Mouse (Mus musculus): ENCODE measurements around the gene Slc16a8. TPM values are rescaled to one million over a fixed set of nuclear protein-coding genes. Genes with fewer than 3 reads are reported as not detected.

Gene Slc16a8
- polyA plus RNA-seq, 2 experiments: not detected

- Histone ChIP-seq H3K27me3 (ENCODE audit: control insufficient read depth, insufficient read depth, low read length) (no peaks in the 10 kb centered on the region), H3K4me3 (ENCODE audit: insufficient read depth in 1 of 2, low read depth in 2 of 2, low read length in 2 of 2) (peak within 1 kb of the TSS in 1 of 2 experiments; percentile 21; a peak in 1 of 4 replicates), H3K27ac (no peak within 1 kb of the TSS), H3K9ac (replicated peaks) (no peak within 1 kb of the TSS), H3K36me3 (replicated peaks; ENCODE audit: control insufficient read depth, insufficient read depth, low read depth) (no peaks in the 10 kb centered on the region), H3K9me3 (ENCODE audit: control insufficient read depth, low read length) (no peaks in the 10 kb centered on the region), H3K4me2 (ENCODE audit: low read depth) (peak within 1 kb of the TSS; percentile 39), H3K4me1 (replicated peaks; ENCODE audit: control insufficient read depth in 2 of 2, insufficient read depth in 2 of 2, low read length in 1 of 2) (peaks cover 15 to 17% of the 10 kb centered on the region in 2 experiments)
- no peak for ATAC-seq (ENCODE audit: insufficient read depth)
- DNase-seq (ENCODE audit: low read depth in 3 of 3, low spot score in 3 of 3): no peak
- TF ChIP-seq EP300 (IDR thresholded peaks at IDR 0.05; ENCODE audit: low read depth) (no peak), CTCF (IDR thresholded peaks at IDR 0.05; ENCODE audit: low read depth) (no peak)
- 49% methylated on average over 10 of the region's 10 CpGs for WGBS (ENCODE audit: insufficient replicate concordance)
Measured at GRCm38 (mm10) chr15:79285399-79285798, 30.8 kb upstream of the Slc16a8 start, which contains the start of gene Baiap2l2. Gene Baiap2l2, minus strand, starts transcription at chr15:79285537.

DNA sequence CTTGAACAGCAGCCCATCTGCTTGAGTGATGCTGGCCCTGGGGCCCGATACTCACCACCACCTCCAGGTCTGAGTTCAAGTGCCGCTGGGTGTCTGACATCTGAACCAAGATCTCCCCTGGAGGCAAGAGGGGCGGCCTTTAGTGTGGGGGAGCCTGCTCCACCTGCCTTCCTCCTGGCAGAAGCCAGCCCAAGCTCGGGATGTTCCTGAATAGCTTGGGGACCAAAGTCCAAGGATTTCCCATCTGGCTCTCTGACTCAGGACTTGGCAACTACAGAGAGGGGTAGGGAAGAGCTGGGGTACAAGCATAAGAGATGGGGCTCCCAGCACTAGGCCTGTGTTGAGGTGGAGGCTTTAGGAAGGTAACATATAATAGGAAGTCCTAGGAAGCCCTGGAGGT lies 28.8 kb upstream of the Slc16a8 start:
- TF ChIP-seq EP300 (IDR thresholded peaks at IDR 0.05; ENCODE audit: low read depth) (no peak), CTCF (IDR thresholded peaks at IDR 0.05; ENCODE audit: low read depth) (no peak)

DNA sequence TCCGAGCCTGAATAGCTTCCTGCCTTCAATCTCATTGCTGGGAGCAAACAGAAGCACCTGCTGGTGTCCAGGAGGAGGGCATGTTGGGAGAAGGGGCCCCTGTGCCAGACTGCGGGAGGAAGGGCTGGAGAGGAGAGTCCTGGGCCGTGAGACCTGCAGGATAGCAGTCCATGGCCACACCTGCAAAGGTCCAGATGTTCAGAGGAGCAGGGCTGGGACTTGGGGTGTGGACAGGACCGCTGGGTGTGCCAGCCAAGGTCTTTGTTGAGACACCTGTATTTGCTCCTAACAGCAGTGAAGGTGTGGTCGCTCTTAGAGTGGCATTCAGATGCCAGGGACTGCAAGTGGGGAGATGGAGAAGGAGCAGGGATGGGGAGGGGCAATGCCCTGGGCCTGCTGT lies 27.9 kb upstream of the Slc16a8 start:
- no peak overlapping the region for H3K27ac ChIP-seq
- no peak overlapping the region for H3K4me2 ChIP-seq (ENCODE audit: low read depth)
- no peak overlapping the region for H3K4me3 ChIP-seq (ENCODE audit: insufficient read depth in 1 of 2, low read depth in 2 of 2, low read length in 2 of 2)
- no peaks in the 10 kb centered on the region for H3K9me3 ChIP-seq (ENCODE audit: control insufficient read depth, low read length)
- H3K27me3 ChIP-seq (ENCODE audit: control insufficient read depth, insufficient read depth, low read length): no peaks in the 10 kb centered on the region
- DNase-seq (ENCODE audit: low read depth in 3 of 3, low spot score in 3 of 3): no peak
- no peak for TF ChIP-seq CTCF (IDR thresholded peaks at IDR 0.05; ENCODE audit: low read depth)
- TF ChIP-seq EP300 (IDR thresholded peaks at IDR 0.05; ENCODE audit: low read depth): no peak
- 70% methylated on average over 5 of the region's 5 CpGs for WGBS (ENCODE audit: insufficient replicate concordance)
- H3K36me3 ChIP-seq (replicated peaks; ENCODE audit: control insufficient read depth, insufficient read depth, low read depth): no peaks in the 10 kb centered on the region
- no peak overlapping the region for H3K9ac ChIP-seq (replicated peaks)
- ATAC-seq (ENCODE audit: insufficient read depth): no peak
- peaks cover 15 to 17% of the 10 kb centered on the region in 2 experiments for H3K4me1 ChIP-seq (replicated peaks; ENCODE audit: control insufficient read depth in 2 of 2, insufficient read depth in 2 of 2, low read length in 1 of 2)

More for the DNA sequence above, 28.8 kb upstream of the Slc16a8 start:
- no peak for ATAC-seq (ENCODE audit: insufficient read depth)
- H3K27ac ChIP-seq: no peak overlapping the region
- H3K36me3 ChIP-seq (replicated peaks; ENCODE audit: control insufficient read depth, insufficient read depth, low read depth): no peaks in the 10 kb centered on the region
- H3K4me3 ChIP-seq (ENCODE audit: insufficient read depth in 1 of 2, low read depth in 2 of 2, low read length in 2 of 2): no peak overlapping the region
- no peaks in the 10 kb centered on the region for H3K9me3 ChIP-seq (ENCODE audit: control insufficient read depth, low read length)
- H3K4me2 ChIP-seq (ENCODE audit: low read depth): no peak overlapping the region
- peaks cover 15 to 17% of the 10 kb centered on the region in 2 experiments for H3K4me1 ChIP-seq (replicated peaks; ENCODE audit: control insufficient read depth in 2 of 2, insufficient read depth in 2 of 2, low read length in 1 of 2)
- H3K27me3 ChIP-seq (ENCODE audit: control insufficient read depth, insufficient read depth, low read length): no peaks in the 10 kb centered on the region
- DNase-seq (ENCODE audit: low read depth in 3 of 3, low spot score in 3 of 3): no peak
- WGBS (ENCODE audit: insufficient replicate concordance): 63% methylated on average over 4 of the region's 4 CpGs
- no peak overlapping the region for H3K9ac ChIP-seq (replicated peaks)

- Histone ChIP-seq H3K36me3 (replicated peaks; ENCODE audit: control insufficient read depth, insufficient read depth, low read depth) (no peaks in the 10 kb centered on the region), H3K4me1 (replicated peaks; ENCODE audit: control insufficient read depth in 2 of 2, insufficient read depth in 2 of 2, low read length in 1 of 2) (peaks cover 15 to 17% of the 10 kb centered on the region in 2 experiments), H3K4me2 (ENCODE audit: low read depth) (peak overlapping the region; percentile 13; the same call in 1 of the 2 replicates), H3K27ac (peak overlapping the region; percentile 77), H3K27me3 (ENCODE audit: control insufficient read depth, insufficient read depth, low read length) (no peaks in the 10 kb centered on the region), H3K9me3 (ENCODE audit: control insufficient read depth, low read length) (no peaks in the 10 kb centered on the region), H3K9ac (replicated peaks) (peak overlapping the region; percentile 31; the same call in 1 of the 2 replicates), H3K4me3 (ENCODE audit: insufficient read depth in 1 of 2, low read depth in 2 of 2, low read length in 2 of 2) (no peak overlapping the region)
- TF ChIP-seq CTCF (IDR thresholded peaks at IDR 0.05; ENCODE audit: low read depth) (no peak), EP300 (IDR thresholded peaks at IDR 0.05; ENCODE audit: low read depth) (no peak)
- DNase-seq (ENCODE audit: low read depth in 3 of 3, low spot score in 3 of 3) (peak; percentile 47 to 82 (median 80)), ATAC-seq (ENCODE audit: insufficient read depth) (peak; percentile 88)
- WGBS (ENCODE audit: insufficient replicate concordance): 22% methylated on average over 1 of the region's 1 CpGs
Measured at GRCm38 (mm10) chr15:79281389-79281788, 26.8 kb upstream of the Slc16a8 start.

DNA sequence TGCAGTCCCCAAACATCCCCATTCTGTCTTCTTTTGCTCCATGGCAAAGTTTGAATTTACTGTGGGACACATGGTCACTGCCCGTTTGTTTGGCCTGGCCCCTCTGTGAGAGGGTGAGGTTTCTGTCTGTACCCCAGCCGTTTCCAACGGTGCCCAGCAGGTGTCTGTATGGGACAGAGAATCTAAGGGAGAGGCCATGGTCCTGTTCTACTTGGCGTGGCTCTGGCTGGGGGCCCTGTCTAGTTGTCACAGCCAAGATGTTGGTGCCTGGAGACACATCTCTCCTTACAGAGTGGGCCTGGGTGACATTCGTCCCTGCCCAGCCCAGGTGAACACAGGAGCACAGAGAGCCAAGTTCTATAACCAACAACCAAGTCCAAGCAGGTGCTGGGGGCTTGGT lies 26.3 kb upstream of the Slc16a8 start:
- H3K27ac ChIP-seq: peak overlapping the region; percentile 36
- no peaks in the 10 kb centered on the region for H3K36me3 ChIP-seq (replicated peaks; ENCODE audit: control insufficient read depth, insufficient read depth, low read depth)
- ATAC-seq (ENCODE audit: insufficient read depth) (peak; percentile 24; the same call in 1 of the 2 replicates), DNase-seq (ENCODE audit: low read depth in 3 of 3, low spot score in 3 of 3) (no peak)
- no peak overlapping the region for H3K4me3 ChIP-seq (ENCODE audit: insufficient read depth in 1 of 2, low read depth in 2 of 2, low read length in 2 of 2)
- TF ChIP-seq EP300 (IDR thresholded peaks at IDR 0.05; ENCODE audit: low read depth) (no peak), CTCF (IDR thresholded peaks at IDR 0.05; ENCODE audit: low read depth) (peak; percentile 44)
- no peaks in the 10 kb centered on the region for H3K9me3 ChIP-seq (ENCODE audit: control insufficient read depth, low read length)
- peak overlapping the region; percentile 11; the same call in 1 of the 2 replicates for H3K4me2 ChIP-seq (ENCODE audit: low read depth)
- H3K4me1 ChIP-seq (replicated peaks; ENCODE audit: control insufficient read depth in 2 of 2, insufficient read depth in 2 of 2, low read length in 1 of 2): peaks cover 15 to 17% of the 10 kb centered on the region in 2 experiments
- no peak overlapping the region for H3K9ac ChIP-seq (replicated peaks)
- no peaks in the 10 kb centered on the region for H3K27me3 ChIP-seq (ENCODE audit: control insufficient read depth, insufficient read depth, low read length)
- 39% methylated on average over 5 of the region's 5 CpGs for WGBS (ENCODE audit: insufficient replicate concordance)
